Mouse (Mus musculus) thymus, postnatal 0 days (tissue): ENCODE results near the gene Polr3e. TPM values are rescaled to one million over a fixed set of nuclear protein-coding genes. Genes with fewer than 3 reads are reported as not detected.

Source experiments
- DNase-seq: peaks from one replicate; pipeline ENCODE4 v3.0.0-alpha.2; 2015; ENCODE audit warnings: low spot score
- polyA plus RNA-seq: library from polyadenylated mRNA; unstranded; fragments of >200 nt; fragmentation: Nextera tagmentation; extraction: Ambion mirVana; gene quantifications from 2 replicates; pipeline ENCODE4 v1.2.1, GENCODE M21; 2015

Gene Polr3e
- 26.4 and 27.1 TPM in 2 replicates for polyA plus RNA-seq

DNA sequence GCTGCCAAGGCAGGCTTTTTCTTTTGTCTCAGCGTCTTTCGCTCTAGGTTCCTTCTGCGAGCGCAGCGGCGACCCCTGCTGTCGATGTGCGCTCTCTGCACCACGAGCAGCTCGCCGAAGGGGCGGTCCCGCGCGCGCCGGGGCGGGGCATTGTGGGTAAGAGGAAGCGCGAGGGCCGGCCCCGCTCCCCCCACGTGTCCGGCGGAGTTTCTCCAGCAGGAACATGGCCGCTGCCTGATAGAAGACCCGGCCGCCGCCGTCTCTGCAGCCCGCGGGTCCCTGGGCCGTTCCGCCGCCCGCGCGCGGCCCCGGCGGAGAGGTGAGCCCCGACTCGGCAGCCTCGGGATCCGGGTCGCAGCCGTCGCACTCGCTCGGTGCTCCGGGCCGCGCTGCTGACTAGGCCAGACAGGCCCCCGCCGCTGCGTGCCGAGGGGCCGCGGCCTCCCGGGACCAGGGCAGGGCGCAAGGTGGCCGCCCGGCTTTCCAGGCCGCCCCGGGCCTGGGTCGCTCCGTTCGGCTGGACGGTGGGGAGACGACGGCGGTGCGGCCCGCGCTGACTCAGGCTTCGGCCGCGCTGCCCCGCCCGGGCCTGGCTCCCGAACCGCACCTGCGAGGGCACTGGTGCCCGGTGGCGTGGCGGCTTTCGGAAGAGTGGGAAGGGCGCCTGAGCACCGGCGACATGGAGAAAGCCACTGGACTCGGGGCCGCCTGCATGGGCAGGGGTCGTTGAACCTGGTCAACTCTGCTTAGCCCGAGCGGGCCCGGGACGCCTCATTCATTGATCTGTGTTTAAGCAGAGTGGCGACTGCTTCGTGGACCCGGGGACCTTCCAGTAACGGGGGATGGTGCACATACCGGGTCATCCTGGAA is at the start of gene Polr3e:
Gene Polr3e, plus strand, starts transcription at position 153 of the 870 bp plus-strand sequence.
- DNase-seq, result peak; percentile 98

DNA sequence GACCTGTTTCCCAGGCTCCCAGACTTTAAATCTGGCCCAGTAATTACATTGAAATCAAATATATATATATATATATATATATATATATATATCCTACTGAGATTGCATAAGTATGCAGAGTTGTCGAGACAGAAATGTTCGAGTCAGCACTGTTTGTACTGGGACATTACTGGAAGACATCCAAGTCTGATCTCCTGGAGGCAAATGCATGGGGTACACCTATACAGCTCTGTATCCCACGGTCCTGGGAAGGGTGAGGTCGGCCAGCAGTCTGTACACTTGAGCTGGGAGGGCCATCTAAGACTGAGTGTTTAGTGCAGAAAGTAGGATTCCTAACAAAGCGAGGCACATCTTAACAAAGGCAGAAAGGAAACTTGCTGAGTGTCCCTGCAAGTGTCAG is 47.7 kb upstream of the Polr3e start:
- no peak for DNase-seq

DNA sequence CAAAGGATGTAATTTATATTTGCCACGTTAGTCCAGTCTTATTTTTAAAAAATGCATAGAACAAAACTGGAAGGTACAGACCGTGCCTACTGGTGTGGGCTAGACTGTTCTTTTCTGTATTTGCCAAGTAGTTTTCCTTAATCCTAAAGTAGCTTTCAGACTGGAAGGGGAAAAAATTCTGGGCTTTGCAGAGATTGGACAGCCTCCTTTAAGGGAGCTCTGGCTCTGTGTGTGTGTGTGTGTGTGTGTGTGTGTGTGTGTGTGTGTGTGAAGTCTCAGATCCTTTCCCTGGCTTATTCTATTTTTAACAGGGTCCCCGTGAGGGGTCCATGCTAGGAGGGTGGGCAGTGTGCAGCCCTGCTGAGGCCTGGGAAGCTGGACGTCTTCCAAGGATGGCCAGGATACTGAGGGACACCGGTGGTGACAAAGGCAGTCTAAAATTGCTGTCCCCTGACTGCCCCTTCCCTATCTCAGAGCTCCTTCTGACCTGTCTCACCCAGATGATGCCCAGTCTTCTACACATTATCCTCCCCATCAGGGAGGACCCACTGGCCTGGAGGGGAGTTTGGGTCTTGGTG is 47.0 kb upstream of the Polr3e start:
- no peak for DNase-seq

DNA sequence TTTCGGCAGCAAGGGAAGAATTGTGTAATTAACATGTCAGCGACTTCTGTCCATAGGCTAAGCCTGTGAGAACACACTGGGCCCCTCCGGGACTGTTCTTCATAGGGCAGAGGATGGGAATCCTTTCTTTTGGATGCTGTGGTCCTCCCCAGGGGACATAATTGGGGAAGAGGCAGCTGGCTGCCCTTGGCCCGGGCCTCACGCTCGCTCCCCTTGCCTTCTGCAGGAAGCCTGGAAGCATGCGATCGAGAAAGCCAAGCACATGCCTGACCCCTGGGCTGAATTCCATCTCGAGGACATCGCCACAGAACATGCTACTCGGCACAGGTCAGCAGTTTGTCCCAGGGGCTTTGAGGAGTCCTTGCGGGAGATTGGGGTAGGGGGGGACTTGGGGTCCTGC is 44.5 kb upstream of the Polr3e start:
- no peak for DNase-seq

DNA sequence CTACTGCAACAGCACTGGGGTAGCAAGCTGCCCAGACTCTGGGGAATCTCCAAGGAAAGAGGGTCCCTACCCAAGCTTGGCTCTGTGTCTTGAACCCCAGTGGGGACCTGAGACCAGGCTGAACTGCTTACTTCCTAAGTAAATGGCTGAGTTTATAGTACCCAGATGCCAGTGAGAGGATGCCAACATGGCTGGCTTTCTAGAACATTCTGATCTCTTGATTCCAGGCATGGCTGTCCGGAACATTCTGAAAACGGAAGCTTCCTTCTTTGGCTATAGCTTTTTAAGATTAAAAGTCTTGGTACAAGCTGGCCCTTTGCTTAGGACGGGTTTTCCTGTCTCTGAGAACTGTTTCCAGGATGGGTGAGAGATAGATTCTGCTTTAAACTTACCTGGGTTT is 43.5 kb upstream of the Polr3e start:
- no peak for DNase-seq

DNA sequence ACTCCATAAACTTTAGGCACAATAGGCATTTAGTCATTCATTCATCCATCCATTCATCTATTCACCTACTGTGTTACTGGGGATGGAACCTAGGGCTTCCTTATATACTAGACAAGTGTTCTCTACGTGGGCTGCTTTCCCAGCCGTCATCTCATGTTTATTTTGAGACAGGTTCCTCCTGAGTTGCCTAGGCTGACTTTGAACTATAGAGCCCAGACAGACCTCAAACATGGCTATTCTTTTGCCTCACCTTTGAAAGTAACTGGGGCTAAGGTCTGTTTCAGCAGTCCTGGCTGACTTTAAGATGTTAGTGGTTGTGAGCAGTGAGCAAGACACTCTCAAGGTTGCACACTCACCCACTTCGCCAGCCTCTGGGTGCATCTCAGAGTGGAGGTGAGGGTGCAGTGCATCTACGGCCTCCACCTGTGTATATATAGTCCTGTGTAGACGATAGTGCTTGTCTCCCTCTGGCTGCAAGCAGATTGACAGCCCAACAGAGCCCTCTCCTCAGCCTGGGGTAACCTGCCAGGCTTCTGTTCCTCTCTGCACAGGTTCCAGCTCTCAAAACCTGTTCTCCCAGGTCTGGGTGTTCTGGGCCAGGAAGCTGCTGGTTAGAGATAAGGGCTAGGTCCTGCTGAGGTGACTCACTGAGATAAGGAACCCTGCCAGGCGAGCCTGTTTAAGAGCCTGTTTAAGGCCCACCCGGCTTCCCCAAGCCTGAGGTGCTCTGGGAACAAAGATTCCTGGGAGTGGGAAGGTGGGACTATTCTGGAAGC is 42.6 kb upstream of the Polr3e start:
- DNase-seq, result no peak

DNA sequence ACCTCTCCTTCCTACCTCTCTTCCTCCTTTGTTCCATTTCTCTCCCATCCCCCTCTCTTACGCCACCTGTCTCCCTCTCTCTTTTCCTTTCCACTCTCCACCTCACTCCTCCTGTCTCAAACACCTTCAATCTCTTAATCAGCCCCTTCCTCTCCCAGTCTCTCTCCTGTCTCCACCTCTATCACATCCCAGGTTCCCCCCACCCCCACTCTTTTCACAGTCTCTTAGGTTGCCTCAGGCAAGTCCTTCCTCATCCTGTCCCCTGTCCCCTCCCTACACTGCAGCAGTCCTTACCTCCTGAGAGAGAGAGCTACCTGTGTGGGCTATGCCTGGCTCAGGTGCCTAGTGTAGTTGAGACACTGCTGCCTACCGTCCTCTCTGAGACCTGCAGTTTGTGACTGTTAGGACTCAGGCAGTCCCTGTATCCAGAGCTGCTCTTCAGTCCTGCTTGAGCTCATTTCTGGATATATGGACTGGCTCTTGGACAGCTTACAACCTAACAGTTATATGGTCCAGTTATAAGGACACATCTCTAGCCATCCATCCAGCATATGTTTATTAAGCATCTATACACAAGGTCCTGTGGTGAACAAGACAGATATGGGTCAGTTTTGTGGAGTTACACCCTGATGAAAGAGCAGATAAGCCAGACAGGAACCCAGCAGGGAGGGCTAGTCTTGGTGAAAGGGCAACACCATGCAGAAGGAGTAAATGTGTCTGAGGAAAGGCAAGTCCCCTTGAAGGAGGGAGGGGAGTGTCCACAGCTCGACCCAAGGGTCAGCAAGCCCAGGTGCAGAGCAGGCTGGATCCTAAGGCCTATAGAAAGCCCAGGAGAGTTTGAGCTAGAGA is 41.8 kb upstream of the Polr3e start:
- no peak for DNase-seq

DNA sequence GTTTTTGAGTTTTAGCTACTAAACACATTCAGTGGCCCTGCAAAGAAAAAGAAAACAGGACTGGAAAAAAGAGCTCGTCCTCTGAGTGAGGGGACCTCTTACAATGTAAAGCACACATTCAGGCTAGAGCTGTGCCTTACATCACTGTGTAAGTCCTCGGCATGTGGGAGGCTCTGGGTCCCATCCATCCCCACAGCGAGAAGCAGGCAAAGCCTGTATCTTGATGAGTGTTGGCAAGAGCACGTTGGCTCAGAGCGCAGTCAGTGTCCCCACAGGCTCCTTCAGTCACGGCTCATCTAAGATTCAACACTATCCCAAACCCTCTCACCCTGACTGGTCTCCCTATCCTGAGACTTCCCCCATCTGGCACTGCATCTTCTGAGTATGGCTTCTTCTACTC is 39.3 kb upstream of the Polr3e start:
- no peak for DNase-seq

DNA sequence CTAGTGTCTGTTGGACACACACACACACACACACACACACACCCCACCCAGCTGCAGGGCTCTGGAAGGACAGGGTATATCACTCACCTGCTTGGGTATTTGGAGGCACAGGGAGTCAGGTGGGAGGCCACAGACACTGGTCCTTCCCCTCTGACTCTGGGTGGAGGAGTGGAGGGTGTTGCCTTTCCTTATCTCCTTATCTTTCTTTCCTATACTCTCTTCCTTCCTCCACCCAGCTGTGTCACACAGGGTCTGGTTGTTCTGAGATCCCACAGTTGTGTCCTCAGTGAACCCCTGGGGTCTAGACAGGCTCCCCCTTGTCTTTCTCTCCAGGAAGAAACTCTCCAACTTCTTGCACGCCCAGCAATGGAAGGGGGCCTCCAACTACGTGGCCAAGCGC is 37.6 kb upstream of the Polr3e start:
- DNase-seq, result no peak

DNA sequence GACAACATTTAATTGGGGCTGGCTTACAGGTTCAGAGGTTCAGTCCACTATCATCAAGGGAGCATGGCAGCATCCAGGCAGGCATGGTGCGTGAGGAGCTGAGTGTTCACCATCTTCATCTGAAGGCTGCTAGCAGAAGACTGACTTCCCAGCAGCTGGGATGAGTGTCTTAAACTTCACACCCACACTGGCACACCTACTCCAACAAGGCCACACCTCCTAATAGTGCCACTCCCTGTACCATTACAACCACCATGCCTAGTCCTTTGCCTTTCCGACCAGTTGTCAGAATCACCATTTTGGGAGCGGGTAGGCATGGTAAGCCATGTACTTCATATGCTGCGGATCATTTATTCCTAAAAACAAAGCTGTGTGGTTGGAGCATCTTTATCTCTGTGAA is 36.8 kb upstream of the Polr3e start:
- no peak for DNase-seq

DNA sequence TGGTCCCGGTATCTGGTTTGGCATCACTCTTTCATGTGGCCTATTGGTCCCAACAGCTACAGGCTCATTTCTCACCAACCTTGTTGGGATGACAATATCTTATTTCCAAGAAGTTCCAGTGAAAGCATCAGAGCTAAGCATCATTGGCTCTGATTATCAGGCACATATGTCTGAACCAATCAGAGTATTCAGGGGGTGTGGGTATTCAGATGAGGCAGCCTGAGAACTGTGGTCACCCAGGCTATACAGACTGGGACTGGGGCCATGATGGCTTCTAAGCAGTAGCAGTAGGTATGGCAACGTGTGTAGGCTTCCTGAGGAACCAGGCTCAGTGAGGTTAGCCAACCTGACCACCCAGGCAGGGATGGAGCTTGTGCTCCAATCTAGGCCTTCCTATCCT is 36.1 kb upstream of the Polr3e start:
- no peak for DNase-seq

DNA sequence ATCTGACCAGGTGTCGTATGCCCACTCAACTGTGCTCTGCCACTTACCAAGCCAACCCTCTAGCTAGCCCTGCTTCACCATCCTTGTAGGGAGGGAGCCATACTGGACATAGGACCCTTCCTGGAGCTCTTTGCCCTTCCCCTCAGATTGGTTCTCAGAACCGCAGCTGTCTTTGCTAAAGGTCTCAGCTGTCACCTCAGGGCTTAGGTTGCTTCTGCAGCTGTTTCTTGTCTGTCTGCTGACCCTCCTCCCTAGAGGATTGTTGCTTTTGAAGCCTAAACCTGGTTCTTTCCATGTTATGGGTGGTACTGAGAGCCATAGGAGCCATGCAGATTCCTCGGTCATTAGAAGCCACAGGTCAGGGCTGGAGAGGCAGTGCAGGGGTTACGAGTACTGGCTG is 34.9 kb upstream of the Polr3e start:
- DNase-seq, result no peak

DNA sequence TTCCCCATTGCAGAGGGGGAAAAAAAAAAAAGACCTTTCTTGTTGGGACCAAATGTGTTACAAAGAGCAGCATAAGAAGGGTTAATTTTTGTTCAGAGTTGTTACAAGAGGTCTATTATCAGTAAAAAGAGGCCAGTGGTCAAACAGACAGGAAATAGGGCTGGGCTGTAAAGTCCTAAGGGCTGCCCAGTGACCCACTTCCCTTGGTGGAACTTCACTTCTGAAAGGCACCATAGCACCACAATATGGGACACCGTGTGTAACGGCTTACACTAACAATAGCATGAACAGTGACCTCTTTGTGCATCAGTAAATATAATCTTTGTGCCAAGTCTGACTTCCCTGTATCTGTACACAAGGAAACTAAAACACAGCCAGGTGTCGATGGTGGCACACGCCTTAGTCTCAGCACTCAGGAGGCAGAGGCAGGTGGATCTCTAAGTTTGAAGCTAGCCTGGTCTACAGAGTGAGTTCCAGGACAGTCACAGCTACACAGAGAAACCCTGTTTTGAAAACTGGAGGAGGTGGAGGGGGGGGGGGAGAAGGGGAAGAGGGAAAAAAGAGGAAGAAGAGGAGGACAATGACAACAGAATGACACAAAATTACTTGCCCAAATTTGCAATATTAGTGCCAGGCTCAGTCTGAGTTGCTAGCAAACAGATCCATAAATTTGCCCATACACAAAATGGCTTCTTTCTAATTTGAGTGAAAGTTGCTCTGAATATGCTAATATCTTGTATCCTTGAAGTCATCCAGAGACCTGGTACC is 33.8 kb upstream of the Polr3e start:
- DNase-seq, result no peak

DNA sequence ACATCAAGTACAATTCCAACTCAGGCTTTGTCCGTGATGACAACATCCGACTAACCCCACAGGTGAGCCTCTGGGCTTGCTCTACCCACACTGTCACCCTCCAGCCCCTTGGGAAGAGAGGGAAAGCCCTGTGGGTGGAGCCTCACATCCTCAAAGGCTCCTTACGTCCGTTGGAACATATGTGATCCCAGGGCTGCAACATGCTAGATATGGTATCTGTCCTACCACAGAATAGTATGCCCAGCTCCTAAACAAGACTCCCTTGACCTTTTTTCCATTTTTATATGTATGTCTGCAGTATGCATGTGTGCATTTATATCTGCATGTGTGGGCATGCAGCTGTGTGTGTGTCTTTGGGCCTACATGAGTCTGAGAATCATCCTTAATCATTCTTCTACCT is 32.8 kb upstream of the Polr3e start:
- no peak for DNase-seq

DNA sequence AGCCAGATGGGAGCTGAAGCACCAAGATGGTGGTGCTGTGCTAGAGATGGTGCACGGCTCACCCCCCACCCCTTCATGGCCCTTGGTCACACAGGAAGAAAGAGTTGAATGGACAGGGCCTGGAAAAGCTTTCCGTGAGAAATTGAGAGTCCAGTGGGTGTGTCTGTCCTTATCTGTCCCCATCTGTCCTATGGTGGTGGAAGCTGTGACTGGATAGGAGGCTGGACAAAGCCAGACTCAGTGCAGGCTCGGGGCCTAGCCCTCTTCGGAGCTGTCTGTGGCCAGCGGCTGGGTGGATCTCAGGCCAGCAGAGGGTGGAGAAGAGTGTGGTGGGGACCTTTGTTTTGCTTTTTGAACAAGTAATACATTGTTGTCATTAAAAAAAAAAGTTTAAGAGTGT is 24.4 kb upstream of the Polr3e start:
- no peak for DNase-seq

DNA sequence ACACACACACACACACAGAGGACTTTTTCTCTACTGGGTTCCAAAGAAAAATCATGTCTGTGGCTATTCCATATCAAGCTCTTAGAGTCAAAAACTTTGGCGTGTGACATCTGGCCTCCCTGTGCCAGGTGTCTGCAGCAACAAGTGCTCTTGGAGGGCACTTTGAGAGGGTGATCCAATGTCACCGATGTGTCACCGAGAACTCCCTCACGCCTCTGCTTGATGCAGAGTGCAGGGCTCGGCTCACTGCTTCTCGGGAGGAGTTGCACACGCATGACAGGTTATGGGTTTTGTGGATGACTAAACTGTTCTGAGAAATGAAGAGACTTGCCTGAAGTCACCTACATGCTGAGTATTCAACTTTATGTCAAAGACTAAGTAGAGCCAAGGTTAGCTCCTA is 20.5 kb upstream of the Polr3e start:
- no peak for DNase-seq

DNA sequence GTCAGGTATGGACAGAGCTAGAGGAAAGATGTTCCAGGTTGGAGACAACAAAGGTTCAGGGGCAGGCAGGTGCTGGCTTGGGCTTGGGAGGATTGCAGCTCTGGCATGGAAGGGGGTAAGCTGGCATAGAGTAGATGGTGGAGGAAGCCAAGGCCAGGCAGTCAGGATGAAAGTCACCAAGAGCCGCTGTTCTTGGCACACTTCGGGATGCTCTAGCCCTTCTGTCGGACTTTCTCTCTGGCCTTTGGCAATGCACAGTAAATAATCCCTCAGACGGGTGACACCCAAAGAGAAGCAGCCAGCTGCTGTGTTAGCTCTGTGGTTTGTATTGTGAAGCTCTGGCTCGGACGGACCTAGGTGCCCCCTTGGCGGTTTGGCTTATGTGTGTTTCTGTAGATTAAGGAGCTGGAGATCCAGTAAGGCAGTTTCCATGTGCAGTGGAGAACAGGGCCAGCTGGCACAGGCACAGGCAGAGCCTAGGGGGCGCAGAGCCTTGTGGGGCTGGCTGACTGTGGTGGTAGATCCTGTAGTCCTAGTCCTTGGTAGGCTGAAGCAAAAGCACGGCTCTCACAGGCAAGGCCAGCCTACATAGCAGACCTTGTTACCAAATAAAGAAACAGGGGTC is 19.7 kb upstream of the Polr3e start:
- no peak for DNase-seq

DNA sequence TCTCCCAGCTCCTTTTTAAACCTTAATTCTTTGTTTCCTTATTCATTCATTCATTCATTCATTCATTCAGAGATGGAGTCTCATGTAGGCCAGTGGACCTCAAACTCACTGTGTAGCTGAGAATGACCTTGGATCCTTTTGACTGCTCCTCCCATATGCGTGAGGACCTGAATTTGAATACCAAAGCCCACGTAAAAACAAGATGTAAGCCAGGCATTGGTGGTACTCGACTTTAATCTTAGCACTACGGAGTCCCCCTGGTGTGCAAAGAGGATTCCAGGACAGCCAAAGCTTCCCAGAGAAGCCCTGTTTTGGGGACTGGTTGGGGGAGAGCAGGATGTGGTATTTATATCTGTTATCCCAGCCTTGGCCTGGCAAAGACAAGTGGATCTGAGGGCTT is 17.4 kb upstream of the Polr3e start:
- no peak for DNase-seq

DNA sequence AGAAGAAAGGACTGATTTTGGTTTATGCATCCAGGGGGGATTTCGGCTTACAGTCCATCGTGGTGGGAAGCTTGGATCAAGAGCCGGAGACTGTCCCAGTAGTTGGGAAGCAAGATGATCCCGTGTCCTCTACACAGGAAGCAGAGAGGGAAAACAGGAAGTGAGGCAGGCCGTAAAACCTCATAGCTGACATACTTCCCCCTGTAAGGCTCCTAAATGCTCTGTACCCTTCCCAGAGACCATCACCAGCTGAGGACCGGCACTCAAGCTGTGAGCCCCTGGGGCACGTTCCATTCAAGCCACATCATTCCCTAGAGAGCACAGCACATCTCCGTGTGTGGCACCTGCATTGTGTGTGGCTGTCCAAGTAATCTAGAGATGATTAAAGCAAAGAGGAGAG is 15.8 kb upstream of the Polr3e start:
- no peak for DNase-seq

DNA sequence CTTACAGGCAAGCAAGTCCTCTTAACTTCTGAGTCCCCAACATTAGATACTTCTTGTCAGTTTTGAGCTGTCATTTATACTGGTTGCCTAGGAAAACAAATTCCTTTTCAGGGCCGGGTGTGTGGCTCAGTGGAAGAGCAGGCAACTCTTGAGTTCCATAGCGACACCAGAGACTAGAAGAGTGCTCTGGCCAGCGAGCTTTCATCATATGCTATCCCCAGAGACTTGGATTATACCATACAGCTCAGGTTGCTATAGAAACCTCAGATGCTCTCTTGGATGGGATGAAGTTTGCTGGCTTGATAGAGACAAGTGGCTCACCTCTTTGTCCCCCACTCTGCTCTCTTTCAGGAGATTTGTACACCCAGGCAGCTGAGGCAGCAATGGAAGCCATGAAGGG is 14.6 kb upstream of the Polr3e start:
- no peak for DNase-seq
